Mouse (Mus musculus): ENCODE results near the gene Sema3c.
"Not testable (repeated sequence)": the region's sequence is repeated elsewhere in the genome, so short reads cannot be mapped to it uniquely, and the experiment has no call there.

The Sema3c gene

DNA sequence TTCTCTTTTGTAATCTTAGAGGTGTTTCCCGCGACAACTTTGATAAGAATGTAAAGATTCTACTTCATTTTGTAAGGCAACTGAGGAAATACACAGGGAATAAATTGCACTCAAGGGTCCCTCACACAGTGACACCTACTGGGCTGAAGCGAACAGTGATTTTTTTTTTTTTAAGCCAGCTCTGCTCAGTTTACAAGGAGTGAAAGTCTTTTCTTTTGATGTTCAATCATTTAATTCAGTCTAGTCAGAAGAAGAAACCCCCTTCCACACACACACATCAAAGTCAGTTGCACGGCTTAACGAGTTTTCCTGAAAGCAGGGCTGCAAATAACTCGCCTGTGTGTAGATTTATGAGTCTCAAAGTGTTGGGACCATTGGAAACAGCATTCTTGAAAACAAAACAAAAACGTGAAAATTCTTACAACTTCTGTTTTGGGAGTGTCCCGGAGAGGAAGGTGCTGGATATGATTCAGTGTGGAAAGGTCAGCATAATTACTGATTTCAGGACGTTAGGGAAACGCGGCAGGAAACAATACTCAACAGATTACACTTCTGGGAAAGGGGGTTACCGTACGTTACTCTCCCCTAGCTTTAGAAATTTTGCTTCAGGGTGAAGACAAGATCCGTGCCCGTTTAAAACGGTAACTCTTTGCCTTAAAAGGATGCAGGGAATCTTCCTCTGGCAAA is at the start of gene Sema3c:
Gene Sema3c (plus strand): TSS at position 588 of the 687 bp plus-strand sequence.
- DNase-seq = no peak

DNA sequence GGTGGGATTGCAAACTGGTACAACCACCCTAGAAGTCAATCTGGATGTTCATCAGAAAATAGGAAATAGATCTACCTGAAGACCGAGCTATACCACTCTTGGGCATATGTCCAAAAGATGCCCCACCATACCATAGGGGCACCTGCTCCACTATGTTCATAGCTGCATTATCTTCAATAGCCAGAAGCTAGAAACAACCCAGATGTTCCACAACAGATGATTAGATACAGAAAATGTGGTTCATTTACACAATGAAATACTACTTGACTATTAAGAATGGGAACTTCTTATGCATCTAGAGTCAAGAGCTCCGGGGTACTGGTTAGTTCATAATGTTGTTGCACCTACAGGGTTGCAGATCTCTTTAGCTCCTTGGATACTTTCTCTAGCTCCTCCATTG is 42.9 kb upstream of the Sema3c start:
- DNase-seq = not testable (repeated sequence)

DNA sequence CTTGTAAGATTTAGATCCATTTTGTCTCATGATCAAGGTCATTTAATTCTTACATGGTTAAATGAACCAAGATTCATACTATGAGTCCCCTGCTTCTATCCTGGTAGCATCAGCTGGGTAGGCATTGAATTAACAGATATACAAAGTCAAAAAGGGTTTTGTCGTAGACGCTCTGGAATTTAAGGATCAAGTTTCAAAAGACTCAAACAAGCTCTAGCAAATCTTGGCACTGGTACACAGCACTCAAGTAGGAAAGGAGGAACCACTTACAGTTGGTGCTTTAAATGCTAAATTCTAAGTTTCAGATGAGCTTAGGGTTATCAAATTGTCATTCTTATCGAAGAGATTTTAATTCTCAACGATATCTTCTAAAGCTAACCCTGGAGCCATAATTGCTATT is 30.9 kb upstream of the Sema3c start:
- no peak for DNase-seq

DNA sequence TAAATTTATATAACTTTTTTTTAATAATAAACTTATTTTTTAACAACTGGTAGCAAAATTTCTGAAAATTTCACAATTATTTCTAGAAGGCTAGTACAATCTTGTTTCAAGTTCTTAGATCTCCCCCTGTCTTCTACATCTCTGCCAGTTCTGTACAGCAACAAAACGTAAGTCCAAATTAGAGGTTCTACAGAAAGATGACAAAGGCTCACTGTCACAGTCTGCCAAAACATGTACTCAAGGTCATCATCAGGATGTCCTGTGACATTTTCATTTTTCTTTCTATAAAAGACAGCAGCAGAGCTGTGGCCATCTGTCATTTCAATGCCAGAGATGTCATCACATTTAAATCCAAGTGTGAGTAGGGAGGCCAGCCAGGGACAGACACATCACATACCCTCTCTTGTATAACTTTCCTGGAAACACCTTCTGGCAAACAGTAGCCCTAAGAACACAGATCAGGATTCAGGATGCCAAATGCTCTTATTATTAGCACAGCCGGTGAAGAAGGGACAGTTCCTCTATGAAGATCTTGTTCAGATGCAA is 29.1 kb upstream of the Sema3c start:
- no peak for DNase-seq

DNA sequence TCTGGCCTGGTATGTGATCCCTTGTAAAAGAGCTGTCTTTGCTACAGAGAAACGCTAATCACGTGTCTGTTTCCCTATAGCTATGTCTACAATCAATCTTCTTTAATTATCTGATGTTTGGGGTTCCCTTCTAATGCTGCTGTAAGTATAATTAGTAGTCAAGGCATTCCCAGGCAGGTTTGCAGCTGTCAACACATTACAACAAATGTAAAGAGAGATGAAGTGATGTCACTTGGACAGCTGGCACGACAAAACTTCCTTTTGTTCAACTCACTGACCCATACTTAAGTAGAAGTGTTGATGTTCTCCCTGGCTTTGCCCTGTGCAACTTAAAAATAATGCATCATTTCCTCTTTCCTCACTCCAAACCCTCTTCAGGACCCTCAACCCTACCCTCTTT is 22.4 kb upstream of the Sema3c start:
- no peak for DNase-seq

DNA sequence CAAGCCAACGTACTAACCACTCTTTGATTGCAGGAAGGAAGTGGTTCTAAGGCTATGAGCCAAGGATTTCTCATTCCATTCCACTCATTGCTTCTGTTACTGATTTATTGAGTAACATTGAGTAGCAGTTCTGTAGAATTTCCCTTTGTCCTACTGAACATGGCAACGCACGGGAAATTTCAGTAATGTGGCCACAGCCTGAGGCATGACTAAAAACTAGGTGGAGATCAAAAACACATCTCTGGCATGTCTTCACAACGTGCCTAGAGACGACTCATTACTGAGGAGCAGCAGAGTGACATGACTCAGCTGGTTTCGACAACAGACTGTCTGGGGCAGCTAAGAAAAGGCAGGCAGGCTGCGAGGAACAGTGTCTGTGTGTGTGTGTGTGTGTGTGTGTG is 18.0 kb upstream of the Sema3c start:
- no peak for DNase-seq

DNA sequence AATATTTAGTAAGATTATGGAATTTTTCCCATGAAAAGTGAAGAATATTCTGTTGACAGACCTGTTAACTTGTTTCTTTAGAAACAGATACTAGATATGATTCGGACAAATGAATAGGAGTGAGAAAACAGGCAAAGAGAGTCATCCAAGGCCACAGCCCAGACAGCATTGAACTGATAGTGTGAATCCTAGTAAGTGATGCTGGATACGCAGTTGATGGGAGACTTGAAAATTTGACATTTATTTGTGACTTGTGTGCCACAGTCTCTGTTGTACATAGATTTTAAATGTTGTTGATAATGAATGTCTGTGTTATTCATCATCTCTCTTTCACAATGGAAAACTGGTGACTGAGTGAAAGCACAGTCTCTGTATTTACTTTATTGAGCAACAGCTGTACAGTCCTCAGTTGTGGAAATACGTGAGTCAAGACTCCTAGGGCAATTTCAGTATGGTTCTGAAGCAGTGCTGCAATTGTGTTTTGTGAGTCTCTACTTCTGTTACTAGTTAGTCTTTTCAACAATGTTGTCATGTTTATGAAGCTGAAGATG is 17.3 kb upstream of the Sema3c start:
- no peak for DNase-seq

DNA sequence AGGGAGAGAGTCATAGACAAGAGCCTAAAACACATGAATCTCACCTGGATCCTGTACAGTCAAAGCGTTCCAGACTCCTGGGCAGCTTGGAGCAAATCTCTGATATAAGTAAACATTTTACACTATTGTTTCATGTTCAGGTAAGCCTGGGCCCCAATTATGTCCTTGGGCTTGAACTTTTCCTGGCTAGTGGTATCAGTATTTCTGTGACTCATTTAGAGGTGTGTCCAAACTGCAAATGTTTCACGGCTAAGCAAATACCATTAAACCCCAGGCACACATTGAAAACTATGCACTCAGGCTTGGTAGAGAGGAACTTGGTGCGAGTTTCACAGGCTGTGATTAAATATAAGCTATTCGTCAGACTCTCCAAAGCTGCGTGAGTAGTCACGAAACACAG is 2.5 kb upstream of the Sema3c start:
- no peak for DNase-seq

DNA sequence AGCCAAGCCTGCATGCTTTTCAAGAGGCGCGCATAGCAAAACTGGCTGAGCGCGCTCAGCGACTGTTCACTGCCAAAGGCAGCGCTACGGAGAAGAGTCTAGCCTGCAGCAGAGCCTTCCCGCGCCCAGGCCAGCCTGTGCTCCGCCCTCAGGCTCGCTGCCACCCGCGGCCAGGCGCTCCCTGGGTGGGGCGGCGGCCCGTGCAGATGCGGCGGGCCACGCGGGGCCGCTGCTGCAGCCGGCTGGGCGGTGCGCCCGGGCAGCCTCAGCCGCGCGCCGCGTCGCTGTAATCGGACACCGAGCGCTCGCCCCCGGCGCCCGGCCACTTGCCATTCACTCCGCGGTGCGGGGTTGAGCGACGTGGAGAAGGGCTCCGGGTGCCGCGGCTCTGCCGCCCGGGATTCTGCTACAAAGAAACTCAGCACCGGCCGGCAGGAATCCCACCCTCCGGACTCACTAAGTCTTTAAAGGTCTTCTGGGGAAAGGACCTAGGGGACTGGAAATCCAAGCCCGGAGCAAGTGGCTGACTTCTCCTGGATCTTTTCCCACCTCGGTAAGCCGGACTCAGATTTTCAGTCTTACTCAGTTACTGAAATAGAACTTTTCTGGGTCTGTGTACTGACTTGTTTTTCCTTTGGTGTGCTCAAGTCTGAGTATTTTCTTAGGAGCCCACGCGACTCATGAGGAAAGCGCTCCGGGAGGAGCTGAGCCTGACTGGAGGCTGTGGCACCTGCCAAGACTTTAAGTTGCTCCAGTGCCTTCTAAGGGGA is 517 bp downstream of the Sema3c start:
- DNase-seq = peak; percentile 5

DNA sequence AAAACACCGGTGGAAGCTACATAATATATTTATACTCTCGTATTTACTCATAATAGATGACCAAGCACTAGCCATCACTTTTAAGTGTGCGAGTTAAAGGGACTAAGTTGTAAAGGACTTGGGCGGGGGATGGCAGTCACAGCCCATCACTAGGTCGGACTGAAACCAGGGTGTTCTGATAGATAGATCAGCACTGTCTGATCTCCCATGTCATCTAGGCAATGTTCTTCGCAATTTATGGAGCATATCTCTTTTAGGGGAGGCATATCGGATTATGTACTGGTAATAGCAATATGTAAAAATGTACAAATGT is 1.1 kb downstream of the Sema3c start:
- DNase-seq = no peak

DNA sequence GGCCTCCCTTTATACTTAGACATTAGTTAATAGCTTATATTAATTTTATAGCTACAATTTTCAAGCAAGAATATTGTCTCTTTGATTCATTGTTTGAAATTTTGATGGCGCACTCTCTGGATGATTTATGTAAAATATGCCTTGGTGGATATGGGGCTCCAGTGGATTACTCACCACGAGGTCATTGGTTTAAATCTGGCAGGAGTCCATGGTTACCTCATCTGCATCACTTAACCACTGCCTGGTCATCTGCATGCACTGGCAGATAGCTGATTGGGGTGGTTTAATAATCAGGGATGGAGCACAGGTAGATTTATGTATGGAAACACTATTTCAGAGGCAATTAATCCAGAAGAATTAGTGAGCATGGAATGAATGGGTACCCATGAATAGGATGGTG is 2.0 kb downstream of the Sema3c start:
- no peak for DNase-seq

DNA sequence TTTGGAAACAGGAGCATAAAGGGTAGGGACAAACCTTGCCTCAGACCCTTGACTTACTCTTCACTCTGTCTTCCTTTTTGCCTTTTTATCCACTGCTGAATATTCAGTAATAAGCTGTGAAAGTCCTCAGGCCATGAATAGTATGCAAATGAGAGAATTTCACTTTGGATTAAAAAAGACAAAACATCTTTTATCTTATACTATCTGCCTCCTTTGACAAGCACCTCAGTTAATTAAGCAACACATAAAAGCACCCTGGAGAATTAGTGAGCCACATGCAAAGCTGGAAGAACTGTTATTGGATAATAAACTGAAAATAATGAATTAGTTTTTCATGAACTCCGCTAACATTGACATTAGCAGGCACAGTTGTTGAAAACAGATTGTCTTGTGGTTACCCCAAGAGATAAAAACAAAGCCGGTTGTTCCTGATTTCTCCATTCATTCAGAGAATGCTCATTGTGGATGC is 8.0 kb downstream of the Sema3c start:
- DNase-seq = no peak

DNA sequence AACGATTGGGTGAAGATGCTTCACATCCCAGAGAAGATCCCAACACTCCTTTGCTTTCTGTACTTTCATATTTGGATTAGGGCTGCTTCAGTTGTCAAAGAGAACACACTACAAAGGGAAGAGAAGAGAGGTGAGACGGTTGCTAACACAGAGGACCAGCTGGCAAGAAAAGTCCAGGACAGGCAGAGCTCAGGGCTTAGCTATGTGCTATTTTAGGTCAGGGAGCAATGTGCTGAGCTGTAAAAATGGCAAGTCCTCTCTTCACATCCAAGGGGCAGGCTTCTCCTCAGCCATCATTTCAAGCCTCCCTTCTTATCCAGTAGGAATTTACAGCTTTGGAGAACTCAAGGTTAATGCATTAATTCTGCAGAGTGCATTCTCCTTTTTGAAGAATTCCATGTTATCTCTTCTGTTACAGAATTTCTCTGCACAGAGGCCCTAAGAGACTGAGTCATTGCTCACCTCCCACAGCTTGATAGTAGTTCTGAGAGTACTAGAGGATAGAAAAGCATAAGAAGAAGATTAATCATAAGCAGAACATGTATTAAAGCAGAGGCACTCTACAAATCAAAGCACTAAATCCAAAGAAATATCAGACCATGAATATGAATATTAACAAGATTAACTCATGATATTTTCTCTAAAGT is 10.3 kb downstream of the Sema3c start:
- DNase-seq = no peak

DNA sequence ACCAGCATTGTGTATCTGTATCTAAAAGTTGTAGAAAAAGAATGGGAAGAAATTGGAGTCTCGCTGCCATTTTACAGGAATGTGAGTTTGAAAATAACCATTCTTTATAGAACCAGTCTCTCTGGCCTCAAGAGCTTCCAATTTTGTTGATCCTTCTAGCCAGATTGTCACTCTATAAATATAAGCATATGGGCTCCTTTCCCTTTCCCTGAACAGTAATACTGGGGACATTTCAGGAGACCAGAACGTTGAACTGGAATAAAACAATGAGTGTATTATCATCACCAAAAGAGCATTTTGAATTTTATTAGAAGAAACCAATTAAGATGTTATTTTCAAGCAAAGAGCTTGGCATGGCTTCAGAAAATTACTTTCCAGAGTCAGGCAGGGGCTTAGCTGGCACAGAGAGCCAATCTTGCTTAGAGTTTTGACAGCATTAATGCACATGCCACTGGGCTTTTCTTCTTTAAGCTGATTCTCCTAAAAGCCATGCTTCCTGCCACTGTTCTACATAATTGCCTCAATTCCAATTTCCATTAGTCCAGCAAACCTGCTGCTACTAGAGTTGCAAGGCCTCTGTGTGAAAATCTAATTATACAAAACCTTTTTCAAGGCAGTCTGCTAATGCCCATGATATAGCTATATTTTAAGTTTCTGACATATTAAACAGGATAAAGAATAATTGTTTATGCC is 12.6 kb downstream of the Sema3c start:
- DNase-seq = no peak

DNA sequence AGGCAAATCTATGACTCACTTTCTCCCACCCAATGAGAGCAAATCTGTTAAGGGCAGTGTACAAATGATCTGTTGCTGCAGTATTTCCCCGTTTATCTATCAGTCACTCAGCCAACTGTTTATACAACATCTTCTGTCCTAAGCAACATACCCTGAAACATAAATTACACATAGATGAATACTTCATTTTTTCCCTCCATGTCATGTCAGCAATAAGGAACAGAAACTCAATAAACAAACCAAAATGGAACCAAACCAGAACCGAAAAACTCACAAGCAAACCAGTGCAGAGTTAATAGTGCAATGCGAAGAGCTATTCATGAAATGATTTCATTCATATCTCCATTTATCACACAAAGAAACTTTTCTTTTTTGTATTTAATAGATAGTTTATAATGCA is 17.8 kb downstream of the Sema3c start:
- DNase-seq = no peak

DNA sequence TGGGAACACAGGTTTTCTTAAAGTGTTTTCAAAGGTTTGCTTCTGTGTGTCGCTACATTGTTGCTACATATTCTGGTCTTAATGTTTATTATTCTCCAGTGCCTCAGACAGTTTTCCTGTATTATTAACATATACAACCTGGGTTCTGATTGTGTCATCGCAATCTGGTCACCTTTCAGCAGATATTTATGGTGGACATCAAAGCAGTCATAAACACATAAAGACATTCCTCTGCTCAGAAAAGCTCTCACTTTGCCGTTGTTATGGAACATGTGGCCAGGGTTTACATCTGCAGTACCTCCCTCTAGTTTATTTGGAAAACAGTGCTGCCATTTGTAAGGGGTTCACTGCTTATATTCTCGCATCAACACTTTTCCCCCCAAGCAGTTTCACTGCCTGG is 27.6 kb downstream of the Sema3c start:
- no peak for DNase-seq

DNA sequence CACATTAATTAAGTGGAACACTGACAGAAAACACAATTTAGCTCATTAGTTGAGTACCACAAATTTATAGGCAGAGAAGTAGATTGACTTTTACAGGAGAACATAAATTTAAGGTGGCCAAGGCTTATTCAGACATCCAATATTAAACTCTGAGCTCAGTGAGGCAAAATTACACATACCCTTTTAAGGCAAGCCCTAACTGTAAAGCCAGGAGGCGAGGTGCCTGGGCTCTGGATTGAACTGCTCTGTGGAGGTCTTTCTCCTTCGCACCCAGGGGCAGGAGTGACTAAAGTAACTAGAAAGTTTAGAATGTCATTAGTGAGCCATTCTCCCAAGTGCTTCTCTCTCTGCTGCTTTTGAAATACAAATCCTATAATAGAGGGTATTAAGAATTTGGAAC is 46.5 kb downstream of the Sema3c start:
- DNase-seq = no peak

DNA sequence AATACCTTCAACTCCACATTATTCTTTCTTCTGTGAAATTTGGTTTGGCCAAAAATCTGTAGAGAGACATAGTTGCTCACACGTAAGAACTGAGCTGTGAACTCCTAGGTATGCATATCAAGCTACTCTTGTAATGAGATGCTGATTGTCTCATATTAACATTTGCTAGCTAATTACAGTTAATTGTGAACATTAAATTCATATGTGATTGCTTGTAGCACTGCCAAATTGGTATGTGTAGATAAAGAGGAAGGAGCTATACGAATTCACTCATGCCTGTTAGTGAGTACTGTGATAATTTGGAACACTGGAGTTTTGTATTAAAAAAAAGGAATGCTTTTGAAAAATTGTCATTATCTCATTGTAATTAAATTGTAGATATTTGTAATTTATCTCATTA is 48.5 kb downstream of the Sema3c start:
- no peak for DNase-seq

DNA sequence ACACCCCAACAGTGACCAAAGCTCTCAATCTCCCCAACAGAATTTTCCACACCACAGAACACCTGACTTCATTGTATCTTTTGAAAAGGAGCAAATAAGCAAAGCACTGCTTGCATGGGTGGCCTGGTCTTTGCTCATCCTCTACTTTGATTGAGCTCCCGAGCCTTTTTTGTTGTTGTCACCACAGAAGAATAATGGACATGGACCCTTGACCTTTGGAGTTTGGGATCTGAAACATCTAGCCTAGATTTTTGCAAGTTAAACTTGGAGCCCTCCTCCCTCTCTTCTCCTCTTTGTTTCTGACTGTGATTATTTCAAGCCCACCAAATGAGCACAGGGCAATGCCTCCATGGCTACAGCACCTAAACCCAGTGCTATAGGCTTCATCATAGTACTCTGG is 54.5 kb downstream of the Sema3c start:
- no peak for DNase-seq

DNA sequence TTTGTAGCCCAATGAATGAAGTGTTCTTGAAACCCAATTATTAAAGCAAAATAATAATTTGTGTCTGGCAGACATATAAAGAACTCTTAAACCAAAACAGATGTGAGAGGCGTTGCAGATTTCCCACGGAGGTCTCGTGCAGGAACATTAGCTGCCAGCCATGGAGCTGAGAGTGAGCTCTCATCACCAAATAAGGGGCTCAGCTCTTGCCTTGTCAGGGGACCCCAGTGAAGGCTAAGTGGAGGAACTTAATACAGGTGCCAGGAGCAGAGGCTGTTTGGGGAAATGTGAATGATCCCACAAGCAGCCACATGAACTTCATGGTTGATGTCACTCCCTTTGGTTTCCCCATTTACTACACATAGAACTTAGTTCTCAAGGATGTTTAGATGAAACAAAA is 55.5 kb downstream of the Sema3c start:
- no peak for DNase-seq

DNA sequence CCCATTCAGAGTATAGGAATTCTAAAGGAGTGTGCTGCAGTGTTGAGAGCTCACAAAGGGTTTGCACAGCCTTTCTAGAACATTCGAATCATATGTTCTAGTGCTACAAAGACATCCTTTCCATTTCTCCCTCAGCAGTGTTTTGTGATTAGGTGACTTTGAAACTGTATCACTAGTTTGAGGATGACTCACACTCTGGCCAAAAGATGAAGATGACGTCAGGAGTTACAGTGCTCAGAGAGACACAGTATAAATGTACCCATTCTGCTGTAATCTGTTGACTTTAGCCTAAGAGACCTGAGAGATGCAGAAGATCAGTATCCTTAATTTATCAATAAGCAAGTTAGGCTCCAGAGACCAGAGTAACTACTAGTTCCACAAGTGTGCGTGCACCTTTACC is 65.4 kb downstream of the Sema3c start:
- DNase-seq = no peak

DNA sequence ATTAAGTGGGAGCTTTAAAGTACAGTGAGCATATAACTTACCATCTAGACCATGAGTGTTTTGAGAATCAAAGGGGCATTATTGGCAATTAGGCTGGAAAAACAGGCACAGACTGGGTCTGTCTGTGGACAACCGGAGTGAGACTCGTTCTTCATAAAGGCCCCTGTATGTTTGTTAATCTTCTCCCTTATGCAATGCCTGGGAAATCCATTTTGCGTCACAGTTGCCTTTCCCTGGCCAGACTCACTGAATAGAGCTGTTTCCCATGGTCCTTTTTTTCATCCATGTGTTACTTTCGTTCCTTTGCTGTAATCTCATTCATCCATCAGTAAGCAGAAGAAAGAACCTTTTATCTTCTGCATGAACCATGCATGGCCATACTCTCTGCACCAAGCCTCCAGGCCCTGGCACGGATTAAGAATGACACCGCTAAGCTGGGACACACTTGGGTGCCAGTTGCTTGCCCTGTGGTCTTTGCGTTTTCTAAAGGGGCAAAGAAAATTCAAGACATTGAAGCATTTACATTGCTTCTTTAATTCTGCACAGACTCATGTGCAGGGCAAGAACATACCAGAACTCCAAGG is 73.7 kb downstream of the Sema3c start:
- no peak for DNase-seq

All from thymus, postnatal 25 days (tissue).